ENCODE assay signal across 9 mouse cellular contexts in the genomic region with DNA sequence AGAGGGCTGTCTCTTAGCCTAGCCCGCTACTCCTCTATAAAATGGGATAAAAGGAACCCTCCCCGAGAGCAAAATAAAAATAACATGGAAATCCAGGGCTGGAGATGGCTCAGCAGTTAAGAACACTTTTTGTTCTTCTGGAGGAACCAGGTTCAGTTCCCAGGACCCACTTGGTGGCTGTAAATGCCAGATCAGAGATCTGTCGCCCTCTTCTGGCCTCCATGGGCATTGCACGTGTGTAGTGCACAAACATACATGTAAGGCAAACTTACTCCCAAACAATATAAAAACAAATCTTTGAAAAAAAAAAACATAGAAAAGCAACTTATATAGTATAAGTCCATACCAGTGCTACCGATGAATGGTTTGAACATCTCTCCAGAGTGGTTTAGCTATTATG.
DNase-seq lines count a peak whose midpoint lies in the region; ATAC-seq lines count a peak whose summit lies in the region.
"Had no signal": no experiment of that assay in that cellular context is flagged by ENCODE, and none has a peak within 500 bp of the region (broad histone marks: within the 10 kb centered on the region; RNA-seq: fewer than 3 reads in every experiment).

No protein-coding gene starts in this region.

- H3K4me2 ChIP-seq in midbrain, embryonic 14.5 days (ENCODE audit: low read length) = no peak overlapping the region
- H3K4me2 ChIP-seq in midbrain, embryonic 15.5 days = no peak overlapping the region
- H3K4me2 ChIP-seq: neural tube, embryonic 12.5 days had no signal

- no peaks in the 10 kb centered on the region for H3K27me3 ChIP-seq in midbrain, embryonic 14.5 days (ENCODE audit: control insufficient read depth, insufficient read depth, low read length)
- no peaks in the 10 kb centered on the region for H3K27me3 ChIP-seq in midbrain, embryonic 15.5 days (replicated peaks)
- H3K27me3 ChIP-seq: neural tube, embryonic 12.5 days had no signal

- no peak overlapping the region for H3K9ac ChIP-seq in midbrain, embryonic 14.5 days (replicated peaks; ENCODE audit: low read length)
- no peak overlapping the region for H3K9ac ChIP-seq in midbrain, embryonic 15.5 days
- H3K9ac ChIP-seq: neural tube, embryonic 12.5 days had no signal

- DNase-seq in cerebellum, postnatal 25 days = peak; percentile 15 to 41
- no peak for DNase-seq in cerebellum, adult 9-11 months
- DNase-seq in midbrain, embryonic 14.5 days = peak; percentile 18
- peak; percentile 42 for DNase-seq in embryo, embryonic 10 days (ENCODE audit: low spot score)
- DNase-seq in right cerebral cortex, postnatal 14 days = no peak
- no peak for DNase-seq in urinary bladder, adult 2 months (ENCODE audit: low spot score)

- no peak overlapping the region for H3K4me3 ChIP-seq in midbrain, embryonic 14.5 days (replicated peaks; ENCODE audit: low read depth, low read length)
- H3K4me3 ChIP-seq in midbrain, embryonic 15.5 days = no peak overlapping the region
- H3K4me3 ChIP-seq: neural tube, embryonic 12.5 days had no signal

- no peak overlapping the region for H3K27ac ChIP-seq in midbrain, embryonic 14.5 days (replicated peaks; ENCODE audit: low read depth, low read length)
- H3K27ac ChIP-seq in midbrain, embryonic 15.5 days = no peak overlapping the region
- H3K27ac ChIP-seq: neural tube, embryonic 12.5 days had no signal

- peaks cover 7% of the 10 kb centered on the region for H3K4me1 ChIP-seq in midbrain, embryonic 14.5 days (ENCODE audit: control insufficient read depth, insufficient read depth, low read length)
- peaks cover 10% of the 10 kb centered on the region; the same call in 1 of the 2 replicates for H3K4me1 ChIP-seq in midbrain, embryonic 15.5 days

- no peaks in the 10 kb centered on the region for H3K9me3 ChIP-seq in midbrain, embryonic 14.5 days (ENCODE audit: control insufficient read depth, low read length)
- no peaks in the 10 kb centered on the region for H3K9me3 ChIP-seq in midbrain, embryonic 15.5 days
- H3K9me3 ChIP-seq: neural tube, embryonic 12.5 days had no signal

- 64% methylated on average over 5 of the region's 5 CpGs for WGBS in midbrain, embryonic 14.5 days
- 60% methylated on average over 5 of the region's 5 CpGs for WGBS in midbrain, embryonic 15.5 days

- no peaks in the 10 kb centered on the region for H3K36me3 ChIP-seq in midbrain, embryonic 14.5 days (ENCODE audit: control insufficient read depth, insufficient read depth, low read length)
- no peaks in the 10 kb centered on the region for H3K36me3 ChIP-seq in midbrain, embryonic 15.5 days (replicated peaks)
- H3K36me3 ChIP-seq: neural tube, embryonic 12.5 days had no signal

- ATAC-seq in midbrain, embryonic 14.5 days (ENCODE audit: low FRiP score, low TSS enrichment) = no peak
- no peak for ATAC-seq in midbrain, embryonic 15.5 days (replicated peaks)
- ATAC-seq in megakaryocyte progenitor cell, adult 5-6 weeks (replicated peaks; ENCODE audit: poor library complexity) = peak; percentile 78

Comparison
In these comparisons a context has a peak if more than half of its experiments do, and no peak if none do; other contexts are left out.
1. DNase-seq: peak in cerebellum, postnatal 25 days (2 of 2), midbrain, embryonic 14.5 days (single experiment) and embryo, embryonic 10 days (single experiment); none in cerebellum, adult 9-11 months (single experiment), right cerebral cortex, postnatal 14 days (single experiment) and urinary bladder, adult 2 months (single experiment).